Mouse (Mus musculus): ENCODE results near the gene Wtap. TPM values are rescaled to one million over a fixed set of nuclear protein-coding genes. Genes with fewer than 3 reads are reported as not detected.
"Not testable (repeated sequence)": the region's sequence is repeated elsewhere in the genome, so short reads cannot be mapped to it uniquely, and the experiment has no call there.

The Wtap gene
- total RNA-seq, 2 experiments from 2014 or later: 52.5 to 55.5 TPM

DNA sequence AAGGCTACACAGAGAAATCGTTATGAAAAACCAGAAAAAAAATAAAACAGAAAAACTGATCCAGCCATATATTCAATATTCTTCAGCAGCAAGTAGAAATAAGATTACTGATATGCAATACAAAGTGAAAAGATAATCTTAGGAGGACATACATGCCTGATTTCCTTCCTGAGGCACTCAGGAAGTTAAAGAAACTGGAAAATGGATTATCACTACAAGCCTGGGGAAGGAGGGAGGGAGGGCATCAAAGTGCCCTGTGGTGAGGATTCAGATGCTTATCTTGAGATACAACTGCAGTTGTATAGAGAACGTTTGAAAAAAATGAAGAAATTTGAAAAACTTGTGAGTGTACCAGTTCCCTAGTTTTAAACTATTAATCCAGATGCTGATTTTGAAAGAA lies 10.0 kb downstream of the Wtap start:
- intact Hi-C loops (cut with DNase I): no loop called here
- DNase-seq (ENCODE audit: low spot score in 2 of 2): no peak

DNA sequence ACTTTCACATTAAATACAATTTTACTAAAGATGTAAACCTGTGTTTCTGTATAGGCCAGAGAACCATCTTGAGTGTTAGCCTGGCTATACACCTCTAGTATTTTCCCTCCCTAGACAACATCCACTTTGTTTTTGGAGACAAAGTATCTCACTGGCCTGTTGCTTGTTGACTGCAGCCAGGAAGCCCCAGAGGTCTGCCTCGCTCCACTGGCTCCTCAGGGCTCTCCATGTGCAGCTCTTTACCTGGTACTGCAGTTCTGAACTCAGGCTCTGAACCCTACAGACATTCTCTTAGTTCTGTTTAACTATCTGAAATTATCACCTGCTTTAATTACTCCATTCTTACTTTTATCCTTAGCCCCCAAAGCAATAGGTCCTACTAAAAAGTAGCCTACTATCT lies 15.4 kb downstream of the Wtap start:
- intact Hi-C loops (cut with DNase I): no loop called here

GRCm38 (mm10) chr17:12973851-12974250 lies 20.1 kb downstream of the Wtap start:
- intact Hi-C loops (cut with DNase I): no loop called here
- no peak for DNase-seq (ENCODE audit: low spot score in 2 of 2)

More for the DNA sequence above, 15.4 kb downstream of the Wtap start:
- no peak for DNase-seq (ENCODE audit: low spot score in 2 of 2)

- intact Hi-C loops (cut with DNase I): no loop called here
- no peak for DNase-seq (ENCODE audit: low spot score in 2 of 2)
Measured at GRCm38 (mm10) chr17:12967173-12967572, 26.8 kb downstream of the Wtap start.

- intact Hi-C loops (cut with DNase I): no loop called here
- no peak for DNase-seq (ENCODE audit: low spot score in 2 of 2)
Measured at GRCm38 (mm10) chr17:12963476-12963875, 30.5 kb downstream of the Wtap start.

DNA sequence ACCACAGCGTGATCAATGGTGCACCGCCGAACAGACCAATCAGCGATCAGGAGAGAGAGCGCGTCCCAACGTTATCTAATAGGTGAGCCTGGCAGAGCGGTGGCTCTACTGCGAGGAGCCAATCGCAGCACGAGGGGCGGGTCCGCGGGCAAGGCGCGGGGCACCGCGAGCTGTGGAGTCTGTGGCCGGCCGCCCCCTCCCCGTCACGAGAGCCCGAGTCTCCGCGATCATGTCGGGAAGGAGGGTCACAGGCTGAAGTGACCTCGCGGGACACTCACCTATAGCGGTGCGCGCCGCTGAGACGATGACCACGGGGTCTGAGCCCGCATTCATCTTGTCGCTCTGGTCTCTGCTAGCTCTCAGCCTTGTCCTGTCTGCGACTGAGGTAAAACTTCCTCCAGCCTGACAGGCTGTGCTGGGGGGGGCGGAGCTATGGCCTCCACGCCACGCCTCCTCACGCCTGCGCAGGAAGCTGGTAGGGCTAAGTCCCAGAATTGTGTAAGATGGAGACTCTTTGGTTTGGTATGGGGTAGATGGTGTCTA lies 33.6 kb downstream of the Wtap start, which contains the start of gene Acat2:
Gene Acat2 (minus strand): TSS at position 417 of the 543 bp plus-strand sequence.
- intact Hi-C loops (cut with DNase I): loop anchor here (2.0 kb wide), 1 partner anchor 44 kb away; the partner anchor contains the start of gene Mrpl18
- peak; percentile 96 to 98 for DNase-seq (ENCODE audit: low spot score in 2 of 2)

DNA sequence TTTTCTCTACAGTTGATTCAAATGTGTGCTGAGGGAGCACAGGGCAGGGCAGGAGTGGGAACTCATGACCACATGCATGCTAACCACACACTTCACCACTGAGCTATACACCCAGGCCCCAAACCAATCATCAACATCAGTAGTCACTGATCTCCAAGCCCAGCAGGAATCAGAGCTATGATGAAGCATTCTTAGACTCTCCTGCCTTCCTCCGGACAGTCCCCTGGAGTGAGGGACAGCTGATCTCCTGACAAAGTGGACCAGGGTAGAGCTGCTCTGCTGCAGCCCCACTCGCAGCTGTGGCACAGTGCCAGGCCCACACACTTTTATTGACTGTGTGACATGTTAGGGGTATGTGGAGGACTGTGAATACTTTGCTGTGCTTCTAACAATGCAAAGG lies 34.6 kb downstream of the Wtap start:
- intact Hi-C loops (cut with DNase I); DNase-seq (ENCODE audit: low spot score in 2 of 2): not testable (repeated sequence)

DNA sequence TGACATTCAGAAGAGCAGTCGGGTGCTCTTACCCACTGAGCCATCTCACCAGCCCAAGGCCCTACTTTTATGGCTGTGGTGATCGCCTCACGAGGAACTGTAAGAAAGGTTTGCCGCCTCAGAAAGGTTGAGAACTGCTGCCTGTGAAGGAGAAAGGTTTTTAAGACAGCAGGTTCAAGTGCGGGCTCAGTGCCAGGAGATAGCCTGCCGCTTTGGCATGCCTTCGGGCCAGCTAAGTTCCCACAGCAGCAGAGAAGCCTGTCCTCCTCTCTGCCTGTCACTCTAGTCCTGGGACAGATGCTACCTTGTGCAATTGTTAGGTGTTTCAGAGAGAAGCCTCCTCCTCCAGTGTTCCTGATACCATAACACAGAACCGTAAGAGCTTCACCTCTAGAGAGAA lies 37.3 kb downstream of the Wtap start:
- no peak for DNase-seq (ENCODE audit: low spot score in 2 of 2)
- intact Hi-C loops (cut with DNase I): no loop called here

GRCm38 (mm10) chr17:12949669-12950068 lies 44.3 kb downstream of the Wtap start:
- no peak for DNase-seq (ENCODE audit: low spot score in 2 of 2)
- intact Hi-C loops (cut with DNase I): no loop called here

- intact Hi-C loops (cut with DNase I): no loop called here
- DNase-seq (ENCODE audit: low spot score in 2 of 2): no peak
Measured at GRCm38 (mm10) chr17:12942459-12943162, 51.4 kb downstream of the Wtap start.

DNA sequence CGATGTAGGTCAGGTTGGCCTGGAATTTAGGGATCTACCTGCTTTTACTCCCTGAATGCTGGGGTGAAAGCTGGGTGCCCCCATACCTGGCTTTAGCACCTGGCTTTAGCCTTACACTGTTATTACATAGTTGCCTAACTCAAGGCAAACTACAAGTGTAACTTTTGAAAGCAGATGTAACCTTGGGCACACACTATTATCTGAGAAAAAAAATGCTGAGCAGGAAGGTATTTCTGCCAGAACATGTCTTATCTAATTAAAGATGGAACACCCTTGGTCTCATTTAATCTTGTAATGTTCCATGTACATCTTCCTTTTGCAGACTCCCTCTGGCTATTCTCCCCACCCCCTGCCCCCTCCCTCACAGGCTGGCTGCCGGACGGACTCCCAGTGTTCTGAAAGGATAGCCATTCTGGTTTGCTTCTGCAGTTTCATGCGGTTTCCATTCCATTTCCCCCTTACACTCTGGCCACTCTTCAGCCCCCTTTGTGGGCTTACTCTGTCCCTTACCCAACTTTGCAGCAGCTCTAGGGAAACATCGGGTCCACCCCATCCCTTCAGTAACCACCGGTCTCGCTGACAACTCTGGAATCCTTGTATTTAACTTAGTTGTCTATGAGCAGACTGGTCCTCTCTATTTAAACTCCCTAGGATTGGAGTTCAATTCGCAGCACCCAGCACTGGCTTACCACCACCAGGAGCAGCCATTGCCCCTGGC lies 52.3 kb downstream of the Wtap start:
- no peak for DNase-seq (ENCODE audit: low spot score in 2 of 2)
- intact Hi-C loops (cut with DNase I): no loop called here

DNA sequence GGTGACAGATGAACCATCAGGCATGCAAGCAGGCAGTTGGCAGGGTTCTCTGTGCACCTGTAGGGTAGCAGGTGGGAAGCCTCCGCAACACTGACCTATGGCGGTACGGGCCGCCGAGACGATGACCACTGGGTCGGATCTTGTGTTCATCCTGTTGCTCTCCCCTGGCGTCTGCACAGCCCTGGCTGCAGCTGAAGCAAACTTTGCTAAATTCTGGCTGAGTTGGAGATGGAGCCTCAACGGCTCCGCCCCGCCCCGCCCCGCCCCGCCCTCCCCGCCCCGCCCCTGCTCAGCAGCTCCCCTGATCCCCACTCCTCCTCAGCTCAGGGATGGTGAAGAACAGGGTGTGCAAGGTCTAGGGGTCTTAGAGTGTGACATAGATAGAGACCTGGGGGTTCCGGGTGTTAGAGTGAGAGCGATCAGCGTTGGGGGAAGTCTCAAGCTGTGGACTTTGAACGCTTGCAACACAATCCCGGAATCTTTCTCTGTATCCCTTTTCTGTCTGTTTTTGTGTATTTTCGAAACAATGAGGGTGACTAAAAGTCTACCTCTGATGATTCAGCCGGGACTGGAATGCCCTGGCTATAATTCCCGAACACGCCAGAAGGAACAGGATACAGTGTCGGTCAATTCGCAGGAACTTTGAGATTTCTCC lies 53.7 kb downstream of the Wtap start, which contains the start of gene Acat3:
Gene Acat3 (minus strand): TSS at position 450 of the 655 bp plus-strand sequence.
- intact Hi-C loops (cut with DNase I): no loop called here
- DNase-seq (ENCODE audit: low spot score in 2 of 2): no peak

DNA sequence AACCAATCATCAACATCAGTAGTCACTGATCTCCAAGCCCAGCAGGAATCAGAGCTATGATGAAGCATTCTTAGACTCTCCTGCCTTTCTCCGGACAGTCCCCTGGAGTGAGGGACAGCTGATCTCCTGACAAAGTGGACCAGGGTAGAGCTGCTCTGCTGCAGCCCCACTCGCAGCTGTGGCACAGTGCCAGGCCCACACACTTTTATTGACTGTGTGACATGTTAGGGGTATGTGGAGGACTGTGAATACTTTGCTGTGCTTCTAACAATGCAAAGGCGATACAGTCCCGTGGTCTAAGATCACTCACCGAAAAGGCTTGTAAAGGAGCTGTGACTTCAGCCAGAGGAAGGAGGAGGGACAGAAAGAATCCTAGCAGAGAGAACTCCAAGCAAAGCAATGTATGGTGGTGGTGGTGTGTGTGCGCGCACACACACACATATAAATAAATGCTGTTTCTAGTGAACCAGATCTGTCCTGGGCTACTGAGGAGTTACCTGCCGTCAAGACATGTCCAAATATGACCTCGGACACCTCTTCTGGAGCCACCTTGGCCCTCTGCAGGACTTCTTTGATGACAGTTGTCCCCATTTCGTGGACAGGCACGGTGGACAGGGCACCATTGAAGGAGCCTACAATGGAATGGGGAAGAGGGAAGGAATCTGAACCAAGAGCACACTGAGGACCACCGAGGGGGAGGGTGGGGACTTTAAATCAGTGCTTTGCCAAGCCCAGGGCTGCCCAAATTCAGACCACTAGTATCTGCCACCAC lies 54.4 kb downstream of the Wtap start:
- intact Hi-C loops (cut with DNase I); DNase-seq (ENCODE audit: low spot score in 2 of 2): not testable (repeated sequence)

GRCm38 (mm10) chr17:12938077-12938476 lies 55.9 kb downstream of the Wtap start:
- no peak for DNase-seq (ENCODE audit: low spot score in 2 of 2)
- intact Hi-C loops (cut with DNase I): no loop called here

GRCm38 (mm10) chr17:12937412-12937970 lies 56.5 kb downstream of the Wtap start:
- intact Hi-C loops (cut with DNase I): no loop called here
- DNase-seq (ENCODE audit: low spot score in 2 of 2): no peak

GRCm38 (mm10) chr17:12935719-12936118 lies 58.2 kb downstream of the Wtap start:
- no peak for DNase-seq (ENCODE audit: low spot score in 2 of 2)
- intact Hi-C loops (cut with DNase I): no loop called here

DNA sequence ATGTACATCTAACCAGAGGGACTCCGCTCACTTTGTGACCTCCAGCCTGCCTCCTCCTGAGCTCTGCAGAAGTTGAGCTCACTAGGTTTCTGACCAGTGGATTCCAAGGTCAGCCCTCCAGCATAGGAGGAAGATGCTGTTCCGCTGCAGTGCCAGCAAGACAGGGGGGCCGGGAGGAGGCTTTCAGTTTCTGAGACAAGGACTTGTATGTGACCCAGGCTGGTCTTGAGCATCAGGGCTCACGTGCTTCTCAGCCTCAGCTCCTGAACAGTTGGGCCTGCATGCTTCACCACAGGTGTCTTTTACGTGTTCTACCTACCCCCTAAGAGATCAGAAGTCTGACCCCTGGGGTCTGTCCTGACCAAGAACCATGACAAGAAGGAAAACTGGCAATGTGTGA lies 62.4 kb downstream of the Wtap start:
- intact Hi-C loops (cut with DNase I): not testable (repeated sequence)

GRCm38 (mm10) chr17:12925703-12926180 lies 68.2 kb downstream of the Wtap start:
- intact Hi-C loops (cut with DNase I): no loop called here
- DNase-seq (ENCODE audit: low spot score in 2 of 2): no peak

More for the DNA sequence above, 62.4 kb downstream of the Wtap start:
- not testable (repeated sequence) for DNase-seq (ENCODE audit: low spot score in 2 of 2)

DNA sequence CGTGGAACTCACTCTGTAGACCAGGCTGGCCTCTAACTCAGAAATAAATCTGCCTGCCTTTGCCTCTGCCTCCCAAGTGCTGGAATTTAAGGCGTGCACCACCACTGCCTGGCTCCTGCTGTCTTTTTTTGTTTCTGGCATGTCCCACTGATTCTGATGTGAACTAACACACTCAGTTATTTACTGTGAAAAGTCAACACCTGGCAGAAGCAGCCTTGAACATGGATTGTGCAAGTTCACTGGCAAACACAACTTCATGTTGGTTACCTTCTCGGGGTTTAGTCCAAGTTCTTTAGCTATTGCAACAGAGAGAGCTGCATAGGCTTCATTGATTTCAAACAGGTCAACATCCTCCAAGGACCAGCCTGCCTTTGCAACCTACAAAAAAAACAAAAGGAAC lies 69.0 kb downstream of the Wtap start:
- no peak for DNase-seq (ENCODE audit: low spot score in 2 of 2)
- intact Hi-C loops (cut with DNase I): no loop called here

All from left cerebral cortex, postnatal 14 days (tissue).